Mouse (Mus musculus) layer of hippocampus, postnatal 36 days (tissue): Measurements from ENCODE around the gene Rab25. TPM values are rescaled to one million over a fixed set of nuclear protein-coding genes. Genes with fewer than 3 reads are reported as not detected.

Source experiments
- DNase-seq, 2 experiments: peaks; one replicate each; pipeline ENCODE4 v3.0.0; 2022
- total RNA-seq, 2 experiments: library from RNA; stranded (reverse); gene quantifications; 2 replicates each; pipeline ENCODE4 v1.2.3; 2021

The Rab25 gene
- total RNA-seq, 2 experiments from 2014 or later, result 0.63 TPM; not detected in 1

DNA sequence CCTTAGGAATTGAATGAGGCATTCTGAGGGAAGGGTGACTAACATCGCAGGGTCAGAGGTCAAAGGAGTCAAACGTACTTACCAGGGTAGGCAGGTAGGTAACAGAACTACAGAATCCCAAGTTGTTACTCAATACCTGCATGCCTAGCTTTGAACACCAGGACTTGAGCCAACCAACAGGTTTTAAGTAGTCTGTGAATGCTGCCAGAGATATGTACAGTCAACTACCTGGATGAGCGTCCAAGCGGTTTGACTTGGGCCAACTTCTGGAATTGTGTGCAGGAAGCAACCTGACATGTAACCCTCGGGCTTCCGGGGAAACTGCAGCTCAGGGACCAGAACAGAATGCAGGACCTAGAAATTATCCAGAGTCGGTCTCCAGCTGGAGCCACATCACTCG, 25.1 kb downstream of the Rab25 start:
- DNase-seq, result no peak

DNA sequence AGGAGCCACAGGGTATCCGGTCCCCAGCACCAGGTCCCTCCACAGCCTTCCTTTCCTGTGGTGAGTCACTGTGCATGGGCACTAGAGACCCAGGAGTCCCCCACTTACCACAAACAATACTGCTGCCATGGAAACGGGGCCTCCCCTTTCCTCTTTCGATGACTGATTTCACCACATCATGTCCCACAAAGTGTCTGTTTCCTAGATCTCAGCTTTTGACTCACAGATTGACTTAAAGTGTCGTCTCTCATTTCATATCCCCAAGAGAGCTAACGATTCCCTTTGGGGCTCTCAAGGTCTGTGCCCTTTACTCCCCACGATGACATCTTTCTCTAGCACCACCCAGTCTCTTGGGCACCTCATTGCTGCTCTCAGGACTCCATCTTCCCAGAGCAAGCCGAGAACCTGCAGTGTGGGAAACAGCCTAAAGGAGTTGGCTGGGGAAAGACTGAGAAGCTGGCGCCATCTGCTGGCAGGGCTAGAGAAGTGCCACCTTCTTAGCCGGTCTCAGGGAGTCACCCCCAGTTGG, 26.2 kb downstream of the Rab25 start:
- peak; percentile 48 to 57 for DNase-seq

DNA sequence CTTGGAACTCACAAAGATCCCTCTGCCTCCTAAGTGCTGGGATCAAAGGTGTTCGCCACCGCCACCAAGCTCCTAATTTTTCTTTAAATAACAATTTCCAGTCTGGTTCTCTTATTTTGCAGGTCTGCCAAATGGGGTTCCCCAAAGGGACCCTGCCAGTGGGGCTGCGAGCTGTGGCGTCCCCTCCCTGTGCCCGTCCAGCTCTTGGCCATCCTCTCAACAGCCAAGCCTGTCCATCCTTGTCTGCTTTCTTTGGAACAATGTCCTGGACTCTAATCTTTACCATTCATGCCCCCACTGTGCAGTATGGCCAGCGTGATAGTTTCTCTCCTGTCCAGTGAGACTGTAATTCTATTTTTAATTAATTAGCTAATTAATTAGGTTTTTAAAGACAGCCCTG, 26.9 kb downstream of the Rab25 start:
- DNase-seq, result no peak

- no peak for DNase-seq
These were observed 28.0 kb downstream of the Rab25 start for GRCm38 (mm10) chr3:88520078-88520477.

DNA sequence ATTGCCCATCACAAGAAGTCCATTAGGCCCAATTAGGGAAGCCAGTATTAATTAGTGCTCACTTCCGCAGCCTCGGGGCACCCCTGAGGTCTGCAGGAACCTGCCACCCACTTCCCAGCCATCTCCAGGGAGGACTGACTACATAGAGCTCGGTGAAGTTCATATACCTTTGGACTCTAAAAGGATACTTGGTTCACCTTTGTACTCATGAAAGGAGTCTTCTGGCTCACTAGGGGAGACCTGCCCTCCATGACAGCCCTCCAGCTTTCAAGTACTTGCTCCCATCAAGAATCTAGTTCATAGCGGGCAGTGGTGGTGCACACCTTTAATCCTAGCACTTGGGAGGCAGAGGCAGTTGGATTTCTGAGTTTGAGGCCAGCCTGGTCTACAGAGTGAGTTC, 29.7 kb downstream of the Rab25 start:
- no peak for DNase-seq

- DNase-seq, result no peak
These were observed 31.7 kb downstream of the Rab25 start for GRCm38 (mm10) chr3:88516407-88516806.

- DNase-seq, result no peak
These were observed 33.1 kb downstream of the Rab25 start for GRCm38 (mm10) chr3:88515095-88515386.

- no peak for DNase-seq
These were observed 33.6 kb downstream of the Rab25 start for GRCm38 (mm10) chr3:88514231-88515094.

DNA sequence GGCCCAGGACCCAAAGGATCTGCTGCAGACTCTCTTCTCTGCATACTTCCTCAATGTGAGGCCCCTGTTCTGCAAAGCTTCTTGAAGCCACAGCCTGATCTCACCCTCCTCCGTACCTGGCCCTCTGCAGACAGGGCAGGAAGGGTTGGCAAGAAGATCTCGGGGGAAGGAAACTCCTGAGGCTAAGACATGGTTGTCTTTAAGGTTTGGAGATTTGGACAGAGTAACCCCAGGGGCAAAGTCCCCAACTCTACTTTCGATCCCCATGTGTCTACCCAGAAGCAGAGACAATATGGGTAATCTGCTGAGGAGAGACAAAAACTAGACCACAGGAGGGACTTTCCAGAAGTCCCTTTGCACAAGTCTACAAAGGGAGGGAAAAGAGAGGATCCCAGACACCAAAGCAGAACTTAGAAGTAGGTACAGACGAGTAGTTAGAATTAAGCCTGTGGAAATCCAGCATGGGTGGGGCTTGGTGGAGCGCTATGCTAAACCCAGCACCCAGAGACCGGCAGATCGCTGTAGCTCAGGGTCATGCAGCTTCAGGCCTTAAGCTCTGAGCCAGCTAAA, 34.5 kb downstream of the Rab25 start:
- DNase-seq, result no peak

DNA sequence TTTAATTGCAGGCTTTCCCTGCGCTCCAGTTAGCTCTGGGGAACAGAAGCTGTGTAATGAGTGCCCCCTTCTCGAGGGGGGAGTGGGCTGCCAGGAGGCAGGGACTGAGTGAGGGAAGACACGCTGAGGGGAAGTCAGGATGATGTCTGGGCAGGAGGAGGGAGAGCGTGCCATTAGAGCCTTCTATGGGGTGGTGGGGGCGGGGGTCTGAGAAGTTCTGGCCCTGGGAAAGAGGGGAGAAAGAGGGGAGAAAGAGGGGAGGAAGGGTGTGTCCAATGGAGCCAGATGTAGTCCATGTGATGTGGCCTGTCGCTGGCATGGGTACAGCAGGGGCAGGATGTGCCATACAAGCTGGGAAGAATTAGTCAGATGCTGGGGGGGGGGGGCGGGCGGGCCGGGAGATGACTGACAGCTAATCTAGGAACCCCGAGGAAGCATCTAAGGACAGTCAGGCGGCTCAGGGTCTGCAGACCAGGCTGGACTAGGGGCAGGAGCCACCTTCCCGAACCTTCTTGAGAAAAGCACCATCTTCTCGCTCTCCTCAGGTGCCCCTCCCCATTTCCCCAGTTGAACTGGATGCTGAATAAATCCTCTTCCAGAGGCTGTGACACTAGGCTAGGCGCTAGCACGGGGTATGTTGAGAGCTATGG, 35.1 kb downstream of the Rab25 start:
- no peak for DNase-seq

DNA sequence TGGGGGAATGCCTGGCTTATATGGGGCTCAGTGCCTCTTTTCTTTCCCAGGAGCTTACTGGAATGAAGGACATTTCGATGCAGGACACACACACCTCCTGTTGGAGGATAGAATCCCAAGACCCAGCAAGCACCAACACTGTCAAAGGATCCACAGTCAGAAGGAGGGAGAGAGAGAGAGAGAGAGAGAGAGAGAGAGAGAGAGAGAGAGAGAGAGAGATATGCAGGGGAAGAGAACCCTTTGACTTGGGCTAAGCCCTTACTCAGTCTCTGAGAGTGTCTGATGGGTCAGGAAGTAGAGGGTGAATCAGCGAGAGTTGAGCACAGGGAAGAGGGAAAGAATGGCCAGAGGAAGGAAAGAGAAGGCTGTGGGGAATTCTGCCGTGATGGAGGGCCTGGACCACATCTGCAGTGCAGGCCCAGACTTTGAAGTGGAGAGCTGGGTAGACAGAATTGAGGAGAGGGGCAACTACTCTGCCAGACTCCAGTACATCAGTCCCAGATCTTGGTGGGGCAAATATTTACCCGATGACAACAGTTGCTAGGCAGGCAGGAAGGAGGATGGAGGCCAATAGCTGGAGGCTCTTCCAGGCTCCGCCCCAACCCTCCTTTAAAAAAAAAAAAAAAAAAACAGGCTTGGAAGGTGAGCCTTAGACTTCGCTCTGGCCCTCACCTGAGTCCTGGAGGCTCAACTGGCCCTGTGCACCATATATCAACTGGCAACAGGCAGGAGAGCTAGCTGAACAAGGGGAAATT, 35.8 kb downstream of the Rab25 start:
- no peak for DNase-seq

GRCm38 (mm10) chr3:88511559-88511958, 36.5 kb downstream of the Rab25 start:
- no peak for DNase-seq

DNA sequence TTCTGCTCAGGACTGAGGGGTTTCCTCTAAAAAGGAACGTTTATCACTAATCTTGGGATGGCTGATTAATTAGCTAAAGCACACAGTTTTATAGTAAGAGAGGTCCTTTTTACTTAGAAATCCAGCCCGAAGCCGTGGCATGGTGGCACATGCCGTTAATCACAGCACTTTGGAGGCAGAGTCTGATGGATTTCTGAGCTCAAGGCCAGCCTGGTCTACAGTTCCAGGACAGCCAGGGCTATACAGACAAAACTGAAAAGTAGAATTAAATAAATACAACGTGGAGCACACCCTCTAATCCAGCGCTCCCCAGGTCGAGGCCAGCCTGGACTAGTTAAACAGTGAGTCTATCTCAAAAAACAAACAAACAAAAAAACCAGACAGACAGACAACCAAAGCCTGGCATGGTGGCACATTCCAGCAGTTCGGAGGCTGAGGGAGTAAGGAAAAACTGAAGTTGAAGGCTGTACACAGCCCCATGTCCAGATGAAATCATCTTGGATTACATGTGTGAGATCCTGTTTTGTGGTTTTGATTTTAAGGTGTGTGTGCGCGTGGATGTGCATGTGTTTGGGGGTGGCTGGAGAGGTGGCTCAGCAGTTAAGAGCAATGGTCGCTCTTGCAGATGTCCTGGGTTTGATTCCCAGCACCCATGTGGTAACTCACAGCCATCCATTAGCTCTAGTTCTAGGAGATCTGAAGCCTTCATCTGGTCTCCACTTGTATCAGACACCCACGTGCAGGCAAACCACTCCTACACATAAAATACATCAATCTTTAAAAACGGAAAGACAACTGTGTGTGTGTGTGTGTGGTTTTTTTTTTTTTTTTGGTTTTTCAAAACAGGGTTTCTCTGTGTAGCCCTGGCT, 37.4 kb downstream of the Rab25 start:
- DNase-seq, result no peak

GRCm38 (mm10) chr3:88509692-88510420, 38.2 kb downstream of the Rab25 start, which contains the start of gene Lmna:
Gene Lmna (minus strand): TSS chr3:88509956.
- peak; percentile 87 to 88 for DNase-seq

DNA sequence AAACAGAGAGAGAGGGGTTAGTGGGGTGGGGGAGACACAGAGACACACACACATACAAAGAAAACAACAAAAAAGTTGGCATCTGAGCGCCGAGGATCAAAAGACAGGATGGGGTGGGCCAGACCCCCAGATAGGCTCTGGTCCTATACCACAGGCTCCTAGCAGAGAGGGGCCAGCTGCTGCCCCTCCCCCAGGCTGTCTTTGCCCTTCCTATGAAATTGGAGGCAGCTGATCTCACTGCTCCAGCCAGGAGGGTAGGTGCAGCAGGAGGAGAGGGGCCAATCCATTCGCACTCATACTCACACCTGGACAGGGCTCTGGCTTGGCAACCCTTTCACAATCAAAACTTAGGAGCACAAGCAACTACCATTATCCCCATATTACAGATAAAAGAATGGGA, 38.9 kb downstream of the Rab25 start:
- DNase-seq, result no peak

- DNase-seq, result no peak
These were observed 42.3 kb downstream of the Rab25 start for GRCm38 (mm10) chr3:88505765-88506164.

- no peak for DNase-seq
These were observed 43.0 kb downstream of the Rab25 start for GRCm38 (mm10) chr3:88505081-88505480.

GRCm38 (mm10) chr3:88503881-88504746, 44.0 kb downstream of the Rab25 start:
- DNase-seq, result no peak

- DNase-seq, result no peak
These were observed 44.6 kb downstream of the Rab25 start for GRCm38 (mm10) chr3:88503505-88503863.
